Mouse (Mus musculus): Measurements from ENCODE around the gene Fez2.
A peak's percentile ranks its signal among the peaks of the same experiment; 100 is the strongest.

Gene Fez2

DNA sequence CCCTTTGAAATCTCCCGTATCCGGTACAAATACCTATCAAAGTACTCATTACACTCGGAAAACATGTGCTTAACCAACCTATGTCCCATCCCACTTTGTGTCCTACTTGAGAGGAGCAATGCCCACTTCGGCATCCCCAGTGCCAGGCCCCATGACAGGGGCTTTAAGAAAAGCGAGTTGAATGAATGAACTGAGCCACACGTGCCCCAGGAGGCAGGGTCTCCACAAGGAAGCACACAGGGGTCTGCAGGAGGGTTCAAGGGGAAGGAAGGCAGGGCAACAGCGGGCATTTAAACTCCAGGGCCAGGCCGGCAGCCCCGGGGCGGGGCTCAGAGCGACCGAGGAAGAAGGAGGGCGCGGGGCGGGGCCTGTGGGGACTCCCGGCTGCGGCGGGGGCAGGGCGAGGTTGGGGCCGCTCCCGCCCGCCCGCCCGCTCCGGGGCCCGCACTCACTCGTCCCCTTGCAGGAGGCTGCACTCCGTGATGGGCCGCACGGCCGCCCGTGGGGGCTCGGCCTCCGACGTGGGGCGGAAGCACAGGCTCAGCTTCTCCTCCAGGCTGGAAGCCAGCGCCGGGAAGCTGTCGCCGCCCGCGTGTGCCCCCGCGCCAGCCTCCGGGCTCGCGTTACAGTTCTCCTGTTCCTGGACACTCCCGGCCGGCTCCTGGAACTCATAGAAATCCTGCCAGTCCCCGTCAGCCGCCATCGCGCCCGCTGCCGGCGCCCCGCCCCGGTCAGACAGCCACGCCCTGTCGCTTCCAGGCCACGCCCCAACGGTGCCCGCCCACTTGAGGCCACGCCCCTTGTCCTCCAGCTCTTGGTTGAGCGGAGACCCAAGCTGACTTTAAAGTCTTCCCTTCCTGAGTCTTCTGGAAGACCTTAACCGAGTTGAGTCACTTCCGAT lies at the start of gene Fez2:
Gene Fez2 (minus strand): TSS at position 772 of the 901 bp plus-strand sequence.
- DNase-seq = peak; percentile 95 to 97

DNA sequence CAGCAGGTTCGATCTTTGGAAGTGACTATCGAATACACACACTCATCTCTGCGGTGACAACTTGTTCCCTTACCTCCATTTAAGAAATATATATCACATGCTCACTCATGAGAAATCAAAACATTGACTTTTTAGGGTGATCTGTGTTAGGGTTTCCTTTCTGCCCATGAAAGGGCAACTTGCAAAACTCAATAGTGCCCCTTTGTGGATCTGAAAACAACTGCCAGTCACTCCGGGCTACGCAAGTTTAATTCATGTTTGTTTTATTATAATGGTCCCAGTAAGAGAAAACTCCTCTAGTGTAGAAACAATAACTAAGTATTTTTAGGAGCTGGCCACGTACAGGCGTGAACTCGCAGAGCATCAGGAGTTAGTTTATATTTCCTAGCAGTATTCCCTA lies 47.5 kb upstream of the Fez2 start:
- DNase-seq = no peak

DNA sequence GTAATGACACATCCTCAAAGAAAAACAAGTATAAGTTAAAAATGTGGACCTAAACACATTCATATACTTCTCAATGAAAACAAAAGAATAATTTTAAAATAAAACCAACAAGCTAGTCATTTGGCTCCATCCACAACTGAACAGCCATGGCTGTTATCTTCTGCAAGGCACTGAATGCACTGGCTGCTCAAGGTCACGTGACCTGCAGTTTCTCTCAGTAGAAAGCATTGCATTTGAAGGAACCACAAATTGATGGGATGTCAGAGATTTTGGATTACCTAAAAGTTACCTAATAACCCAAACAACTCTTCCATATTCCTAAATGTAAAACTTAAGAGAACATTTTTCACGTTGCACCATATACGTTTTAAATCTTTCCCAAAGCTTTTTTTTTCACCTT lies 47.1 kb upstream of the Fez2 start:
- DNase-seq = no peak

DNA sequence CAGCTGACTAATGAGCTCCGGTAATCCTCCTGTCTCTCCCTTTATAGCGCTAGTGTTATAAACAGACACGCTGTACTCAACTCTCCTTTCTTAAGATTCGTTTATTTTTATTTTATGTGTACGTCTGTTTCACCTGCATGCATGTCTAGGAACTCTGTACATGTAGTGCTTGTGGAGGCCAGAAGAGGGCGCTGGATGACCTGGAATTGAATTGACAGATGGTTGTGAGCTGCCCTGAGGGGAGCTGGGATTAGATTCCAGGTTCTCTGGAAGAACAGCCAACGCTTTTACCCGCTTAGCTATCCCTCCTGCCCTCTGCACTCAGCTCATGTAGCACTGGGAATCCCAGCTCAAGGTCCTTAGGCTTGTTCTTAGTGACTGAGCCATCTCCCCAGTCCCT lies 42.2 kb upstream of the Fez2 start:
- DNase-seq = no peak

DNA sequence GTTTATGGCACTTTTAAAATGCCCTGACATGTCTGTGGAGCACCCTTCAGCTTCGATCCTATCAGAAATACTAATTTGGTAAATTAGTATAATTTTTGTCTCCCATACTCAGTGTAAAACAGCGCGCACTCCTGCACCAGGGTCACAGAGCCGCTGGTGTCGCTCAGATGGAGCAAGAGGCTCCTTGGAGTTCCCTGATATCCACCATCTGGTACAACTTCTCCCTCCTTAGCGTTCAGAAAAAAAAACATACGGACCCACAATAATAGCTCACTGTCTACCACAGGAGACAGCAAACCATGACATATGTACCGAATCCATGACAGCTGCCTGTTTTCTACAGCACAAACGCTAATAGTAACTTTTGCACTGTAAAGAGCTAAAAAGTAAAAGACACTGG lies 37.6 kb upstream of the Fez2 start:
- DNase-seq = no peak

DNA sequence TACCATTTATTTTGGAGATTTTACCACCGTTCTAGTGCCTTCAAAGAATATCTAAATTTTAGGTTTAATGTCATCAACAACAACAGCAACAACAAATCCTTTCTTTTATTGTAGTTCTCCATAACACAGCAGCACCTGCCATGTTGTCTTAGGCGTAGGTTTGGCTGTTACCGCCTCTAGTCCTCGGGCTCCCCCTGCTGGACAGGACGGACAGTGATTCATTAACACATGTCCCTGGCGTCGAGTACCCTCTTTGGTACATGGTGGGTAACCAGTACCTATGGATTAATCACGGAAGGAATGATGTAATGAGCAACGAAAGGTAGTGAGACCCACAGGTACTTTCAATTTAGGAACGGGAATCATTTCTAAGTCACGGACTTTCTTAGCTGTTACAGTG lies 37.2 kb upstream of the Fez2 start:
- peak; percentile 83 to 92 for DNase-seq

DNA sequence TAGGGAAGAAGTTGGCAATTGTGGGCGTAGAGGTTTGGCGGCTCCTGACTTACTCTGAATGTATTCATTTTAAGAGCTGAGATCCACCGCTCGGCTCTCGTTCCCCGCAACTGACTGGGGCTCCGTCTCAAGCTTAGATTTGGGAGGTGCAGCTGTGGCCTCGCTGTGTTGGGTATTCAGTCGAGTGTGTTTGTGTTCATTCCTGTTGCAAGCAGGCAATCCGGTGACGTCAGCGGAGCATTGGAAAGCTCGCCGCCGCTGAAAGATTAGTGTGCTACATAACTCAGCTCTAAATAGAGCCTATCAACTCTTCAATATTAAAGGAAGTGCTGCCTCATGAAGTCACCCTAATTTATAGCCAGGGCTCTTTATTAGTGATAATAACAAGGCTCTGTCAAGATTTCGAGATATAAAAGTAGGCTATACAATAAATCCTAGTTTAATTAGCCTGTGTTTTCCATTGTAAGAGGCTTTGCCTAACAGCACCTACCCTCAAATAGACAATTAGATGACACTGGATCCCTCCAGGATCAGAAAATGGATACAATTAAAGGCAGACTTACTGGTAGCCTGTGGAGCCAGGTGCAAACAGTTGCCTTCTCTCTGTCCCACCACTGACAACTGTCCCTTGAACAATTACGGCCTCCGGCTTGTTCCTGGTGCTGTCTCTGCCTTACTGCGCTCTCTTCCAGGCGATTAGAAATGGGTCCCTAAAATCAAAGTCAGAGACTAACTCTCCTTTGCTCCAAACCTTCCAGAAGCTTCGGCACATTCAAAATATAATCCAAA lies 36.4 kb upstream of the Fez2 start:
- DNase-seq = peak in 1 of 2 experiments; percentile 34

DNA sequence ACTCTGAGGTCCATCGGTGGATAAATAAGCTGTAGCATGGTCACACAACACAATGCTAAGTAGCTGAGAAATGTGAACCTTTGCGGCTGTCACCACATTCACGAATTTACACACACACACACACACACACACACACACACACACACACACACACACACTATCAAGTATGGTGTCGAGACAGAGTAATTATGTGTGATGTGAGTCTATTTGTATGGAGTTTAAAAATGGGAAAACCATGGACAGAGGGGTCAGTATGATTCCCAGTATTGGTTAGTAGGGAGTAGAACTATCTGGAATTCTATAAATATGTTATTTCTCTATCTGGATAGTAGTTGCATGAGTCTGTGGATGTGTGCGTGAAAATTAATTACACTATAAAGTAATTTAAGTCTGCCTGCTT lies 35.6 kb upstream of the Fez2 start:
- no peak for DNase-seq

DNA sequence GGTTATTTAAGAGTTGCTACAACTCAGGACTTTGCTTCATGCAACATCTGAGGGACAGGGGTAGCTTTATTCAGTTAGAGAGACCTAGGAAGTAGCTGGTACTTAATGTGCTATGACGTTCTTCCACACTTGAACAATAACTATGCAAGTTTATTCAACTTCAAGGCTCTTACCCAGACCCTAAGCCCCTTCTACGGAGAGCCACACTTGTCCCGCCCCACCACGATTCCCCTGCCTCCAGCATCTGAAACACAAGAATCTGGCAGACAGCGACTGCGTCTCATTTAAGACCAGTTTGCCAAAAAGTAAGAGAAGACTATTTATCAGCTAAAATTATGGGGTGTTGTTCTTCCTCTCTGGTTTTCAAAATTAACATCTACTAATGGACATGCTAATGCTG lies 33.9 kb upstream of the Fez2 start:
- DNase-seq = peak in 1 of 2 experiments; percentile 13

DNA sequence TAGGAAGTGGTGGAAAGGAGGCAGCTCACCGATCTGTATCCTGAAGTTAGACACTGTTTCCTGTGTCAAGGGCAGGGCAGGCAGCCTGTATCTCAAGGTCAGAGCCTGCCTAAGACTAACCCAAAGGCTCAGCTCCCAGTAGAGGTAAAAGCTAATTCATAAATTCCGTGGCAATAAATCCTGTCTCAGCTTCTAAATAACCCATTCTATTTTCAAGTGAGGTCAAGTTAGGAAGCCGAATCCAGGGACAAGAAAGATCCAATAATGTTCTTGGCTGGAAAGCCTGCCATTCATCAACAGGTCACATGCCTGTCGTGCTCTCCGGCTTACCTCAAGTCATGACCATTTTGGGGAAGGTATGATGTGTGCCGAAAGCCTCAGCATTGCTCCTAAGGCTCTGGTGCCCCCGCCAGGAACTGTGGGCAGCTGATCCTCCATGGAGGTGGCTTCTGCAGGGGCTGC lies 33.4 kb upstream of the Fez2 start:
- peak; percentile 39 to 70 for DNase-seq

DNA sequence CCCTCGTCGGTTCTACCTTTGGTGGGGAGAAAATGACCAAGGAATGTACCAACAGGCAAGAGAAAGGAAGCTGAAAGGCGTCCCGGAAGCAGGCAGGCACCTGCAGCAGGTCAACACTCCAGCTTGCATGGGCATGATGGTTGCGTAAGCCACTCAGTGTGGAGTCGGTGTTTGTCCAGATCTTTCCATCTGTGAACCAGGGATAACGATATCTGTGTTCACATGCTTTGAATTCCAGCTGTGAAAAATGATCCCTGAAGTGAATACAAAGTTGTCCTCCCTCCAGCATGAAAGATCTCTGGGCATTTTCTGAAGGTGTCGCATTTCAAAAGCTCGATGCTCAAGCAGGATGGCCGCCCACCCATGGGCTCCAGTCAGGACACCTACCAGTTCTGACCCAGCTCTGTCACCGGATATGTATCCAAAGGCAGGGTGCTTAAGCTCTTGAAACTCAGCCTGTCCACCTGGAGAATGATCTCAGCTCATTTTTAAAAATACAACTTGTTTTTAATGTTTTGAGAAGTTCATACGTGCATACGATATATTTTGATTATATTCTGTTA lies 31.8 kb upstream of the Fez2 start:
- peak in 1 of 2 experiments; percentile 40 for DNase-seq

DNA sequence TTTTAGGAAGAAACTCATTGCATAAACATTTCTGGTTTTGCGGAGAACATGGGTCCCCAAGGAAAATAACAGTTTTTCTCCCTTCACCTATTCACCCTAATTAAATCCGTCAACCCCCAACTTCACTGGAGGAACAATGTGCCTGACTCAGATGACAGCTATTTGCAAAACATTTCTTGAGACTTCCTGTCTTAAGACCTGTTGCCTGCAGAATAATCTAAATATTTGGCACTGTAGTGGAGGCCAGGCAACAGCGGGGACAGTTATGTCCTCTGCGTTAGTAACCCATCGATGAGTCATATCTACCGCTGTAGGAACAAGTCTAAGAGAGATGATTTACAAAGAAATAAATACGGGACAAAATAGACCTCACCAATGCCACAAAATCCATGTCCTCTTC lies 26.9 kb upstream of the Fez2 start:
- DNase-seq = peak in 1 of 2 experiments; percentile 44

DNA sequence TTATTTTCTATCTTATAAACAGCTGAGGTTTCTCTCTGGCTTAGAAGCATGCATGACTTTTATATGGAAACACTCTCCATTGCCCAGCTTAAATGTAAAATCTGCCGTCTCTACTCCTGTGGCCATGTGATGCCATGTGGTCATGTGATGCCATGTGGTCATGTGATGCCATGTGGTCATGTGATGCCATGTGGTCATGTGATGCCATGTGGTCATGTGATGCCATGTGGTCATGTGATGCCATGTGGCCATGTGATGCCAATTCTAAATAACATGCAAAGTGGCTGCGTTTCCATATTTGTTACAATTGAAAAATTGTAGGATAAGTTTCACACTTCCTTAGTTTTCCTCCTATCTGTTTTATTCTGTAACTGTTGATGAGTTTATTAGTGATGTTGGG lies 22.8 kb upstream of the Fez2 start:
- DNase-seq = no peak

DNA sequence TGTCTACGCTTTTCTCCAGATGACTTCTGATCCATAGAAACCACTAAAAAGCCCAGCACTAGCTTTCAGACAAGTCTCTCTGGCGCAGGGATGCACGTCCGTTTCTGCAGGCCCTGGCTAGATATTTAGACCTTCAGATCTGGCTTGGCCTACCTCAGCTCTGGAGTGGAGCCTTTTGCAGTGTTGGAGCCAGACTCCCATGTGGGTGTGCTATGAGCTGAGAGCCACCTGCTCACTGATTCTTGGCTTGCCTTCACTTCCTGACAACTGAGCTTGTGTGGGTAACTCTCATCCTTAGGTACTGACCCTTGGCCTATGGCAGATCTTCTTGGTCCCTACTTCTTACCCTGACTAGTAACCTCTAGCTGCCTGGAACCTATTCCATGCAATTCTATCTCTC lies 19.2 kb upstream of the Fez2 start:
- no peak for DNase-seq

DNA sequence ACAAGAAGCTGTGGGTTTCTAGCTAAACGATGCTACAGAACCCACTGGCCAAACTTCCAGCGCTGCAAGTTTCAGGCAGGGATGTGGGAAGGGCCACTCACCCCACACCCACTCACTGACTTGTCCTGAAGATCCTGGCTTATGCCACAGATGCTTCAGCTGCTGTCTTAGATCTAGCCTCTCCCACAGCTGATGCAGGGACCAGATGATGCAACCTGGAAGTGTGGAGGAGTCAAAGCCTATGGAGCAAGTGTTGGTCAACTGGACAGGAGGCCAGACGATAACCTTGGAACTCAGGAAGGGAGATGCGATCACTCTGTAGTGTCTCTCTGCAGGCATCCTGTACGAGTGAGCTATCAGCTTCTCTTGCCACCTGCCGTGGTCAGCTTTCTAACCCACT lies 17.7 kb upstream of the Fez2 start:
- DNase-seq = no peak

DNA sequence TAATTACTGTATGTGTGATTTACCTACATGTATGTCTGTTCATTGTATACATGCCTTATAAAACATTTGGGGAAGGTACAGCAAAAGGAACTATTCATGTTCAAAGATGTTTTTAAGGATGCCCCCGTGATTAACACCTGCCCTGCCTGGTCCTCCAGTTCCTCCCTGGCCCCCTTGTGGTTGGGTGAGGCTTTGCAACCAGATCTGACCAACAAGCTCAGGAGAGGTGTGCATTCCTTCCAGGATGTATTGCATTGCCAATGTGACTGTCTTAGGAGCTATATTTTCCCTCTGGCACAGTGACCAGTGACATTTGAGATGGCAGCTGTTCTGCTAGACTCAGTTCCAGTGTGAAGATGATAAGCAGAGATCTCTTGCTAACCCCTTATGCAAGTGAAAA lies 16.8 kb upstream of the Fez2 start:
- DNase-seq = peak; percentile 66 to 77

DNA sequence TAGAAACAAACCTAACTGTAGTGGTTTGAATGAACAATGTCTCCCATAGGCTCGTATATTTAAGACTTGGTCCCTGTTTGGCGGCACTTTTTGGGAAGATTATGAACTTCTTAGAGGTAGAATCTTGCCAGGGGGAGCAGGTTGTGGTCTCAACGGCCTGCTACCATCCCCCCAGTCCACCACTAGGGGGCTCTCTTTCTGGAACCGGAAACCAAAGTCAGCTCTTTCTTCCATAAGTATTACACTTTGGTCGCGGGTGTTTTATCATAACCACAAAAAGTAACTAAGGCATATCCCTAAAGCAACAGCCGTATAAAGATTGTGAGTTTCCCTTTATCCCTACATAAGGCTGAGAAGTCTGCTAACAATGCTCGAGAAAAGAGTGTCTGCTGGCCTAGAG lies 12.4 kb upstream of the Fez2 start:
- DNase-seq = no peak

DNA sequence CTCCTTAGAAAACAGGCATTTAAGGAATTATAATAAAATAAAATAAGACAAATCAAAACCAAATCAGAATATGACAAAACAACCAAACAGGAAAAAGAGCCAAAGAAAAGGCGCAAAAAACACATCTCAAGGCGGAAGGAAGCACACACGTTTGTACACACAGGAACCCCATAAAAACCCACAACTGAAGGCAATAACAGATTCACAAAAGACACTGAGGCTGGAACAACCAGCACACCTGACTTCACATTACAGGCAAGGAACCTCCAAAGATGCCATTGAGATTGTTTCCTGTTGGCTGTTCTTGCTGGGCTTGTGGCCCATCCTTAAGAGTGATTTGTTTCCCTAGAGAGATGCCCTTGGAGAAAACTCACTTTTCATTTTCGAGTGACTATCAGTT lies 11.1 kb upstream of the Fez2 start:
- DNase-seq = no peak

DNA sequence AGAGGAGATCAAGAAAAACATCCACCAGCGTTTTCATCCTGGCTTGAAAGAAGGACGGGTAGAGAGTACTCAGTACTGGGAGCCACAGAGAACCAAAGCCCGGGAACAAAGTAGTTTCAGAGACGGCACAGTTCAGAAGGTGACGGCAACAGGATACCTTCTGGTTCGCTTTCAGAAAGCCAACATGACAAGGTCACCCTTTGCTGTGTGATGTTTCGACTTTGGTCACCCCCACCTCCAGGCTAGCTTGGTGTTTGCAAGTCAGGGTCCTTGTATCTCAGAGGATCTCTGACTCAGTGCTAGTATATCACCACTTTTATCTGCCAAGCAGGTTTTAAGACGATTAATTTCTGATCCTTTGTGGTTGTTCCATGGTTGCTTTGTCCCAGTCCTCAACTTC lies 7.1 kb upstream of the Fez2 start:
- no peak for DNase-seq

DNA sequence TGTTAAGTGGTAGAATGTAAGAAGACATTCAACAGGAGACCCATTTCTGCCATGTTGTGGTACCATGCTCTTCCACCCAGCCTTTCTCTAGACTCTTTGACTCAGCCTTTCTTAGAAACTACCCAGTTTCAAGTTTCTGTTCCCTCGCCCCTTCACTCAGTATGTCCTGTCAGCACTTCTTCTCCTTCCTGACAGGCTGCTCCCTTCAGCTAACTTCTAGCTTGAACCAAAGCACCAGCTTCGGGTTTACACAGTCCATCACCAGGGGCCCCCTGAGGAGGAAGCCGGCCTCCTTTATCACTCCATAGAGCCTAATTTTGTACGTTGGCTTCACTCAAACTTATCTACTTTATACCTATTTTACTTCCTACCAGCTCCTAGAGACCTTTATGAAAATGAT lies 1.3 kb upstream of the Fez2 start:
- DNase-seq = no peak

DNA sequence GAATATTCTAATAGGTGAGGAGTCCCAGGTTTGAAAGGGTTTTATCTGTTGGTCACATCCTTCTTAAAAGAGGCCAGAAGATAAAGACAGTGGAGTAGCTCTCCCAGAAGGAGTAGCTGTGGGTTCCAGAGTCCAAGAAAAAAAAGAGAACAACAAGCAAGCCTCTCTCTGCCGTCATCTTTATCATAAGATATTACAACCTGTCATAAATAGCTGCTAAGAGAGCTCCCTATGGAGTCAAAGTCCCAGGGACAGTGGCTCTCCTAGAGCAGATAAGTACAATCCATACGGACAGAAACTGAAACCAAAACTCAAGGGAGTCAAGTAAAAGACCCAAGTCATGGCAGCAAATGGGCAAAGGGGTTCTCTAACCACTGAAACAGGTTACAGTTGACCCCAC lies 2.7 kb downstream of the Fez2 start:
- no peak for DNase-seq

DNA sequence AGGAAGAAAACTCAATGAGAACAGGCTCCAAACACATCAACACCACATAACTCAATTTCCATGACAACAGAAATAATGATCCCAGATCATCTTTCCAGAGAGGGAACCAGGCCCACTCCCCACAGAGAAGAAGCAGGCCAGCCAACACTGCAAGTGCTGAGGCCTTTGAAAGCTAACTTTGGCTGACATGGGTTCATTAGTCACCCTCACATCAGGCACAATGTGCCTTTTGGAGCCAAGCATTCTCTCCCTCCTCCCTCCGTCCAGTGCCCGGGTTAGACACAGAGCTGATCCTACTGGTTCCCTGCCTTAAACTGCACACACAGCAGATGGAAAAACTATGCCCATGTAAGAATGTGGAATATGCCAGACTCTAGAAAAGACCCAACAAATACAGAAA lies 8.1 kb downstream of the Fez2 start:
- no peak for DNase-seq

DNA sequence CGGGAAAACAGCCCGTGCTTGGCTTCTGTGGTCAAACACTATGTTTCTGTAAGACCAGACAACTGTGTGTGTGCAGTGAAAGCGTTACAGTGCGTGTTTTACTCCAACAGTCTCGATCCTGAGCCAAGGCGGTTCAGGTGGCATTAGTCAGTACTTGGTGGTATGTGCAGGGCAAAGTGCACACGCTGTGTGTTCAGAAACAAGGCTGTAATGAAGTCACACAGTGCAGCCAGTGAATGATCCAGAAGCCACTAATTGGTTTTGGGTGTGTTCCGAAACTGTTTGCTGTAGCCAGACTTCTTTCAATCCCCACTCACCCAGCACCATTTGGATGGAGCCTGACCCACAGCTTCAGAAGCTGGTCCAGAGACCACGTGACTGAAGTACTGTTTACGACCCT lies 9.6 kb downstream of the Fez2 start:
- no peak for DNase-seq

DNA sequence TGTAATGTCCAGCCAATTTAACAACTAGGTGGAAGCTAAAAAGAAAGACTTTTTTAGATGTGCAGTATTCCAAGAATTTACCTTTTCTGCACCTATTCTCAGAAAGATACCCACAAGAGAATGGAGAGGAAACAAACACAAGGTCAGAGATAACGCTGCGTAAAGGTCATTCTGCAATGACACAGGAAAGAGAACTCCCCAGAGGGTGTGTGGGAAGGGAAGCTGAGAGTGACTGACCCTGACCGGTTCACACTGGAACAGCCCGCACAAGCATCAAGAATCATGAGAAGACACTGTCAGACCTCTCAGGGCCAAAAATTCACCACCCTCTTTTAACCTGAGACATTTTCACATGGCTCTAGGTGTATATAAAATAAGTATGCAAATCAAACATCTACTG lies 10.4 kb downstream of the Fez2 start:
- peak; percentile 59 to 78 for DNase-seq

Measured in kidney, postnatal 25 days (tissue).